Mouse (Mus musculus) testis, postnatal 10 days (tissue): ENCODE measurements around the gene Parm1.

ENCODE experiments used
- DNase-seq: peaks from one replicate; pipeline ENCODE4 v3.0.0; 2021; ENCODE audit warnings: low spot score

Gene Parm1

DNA sequence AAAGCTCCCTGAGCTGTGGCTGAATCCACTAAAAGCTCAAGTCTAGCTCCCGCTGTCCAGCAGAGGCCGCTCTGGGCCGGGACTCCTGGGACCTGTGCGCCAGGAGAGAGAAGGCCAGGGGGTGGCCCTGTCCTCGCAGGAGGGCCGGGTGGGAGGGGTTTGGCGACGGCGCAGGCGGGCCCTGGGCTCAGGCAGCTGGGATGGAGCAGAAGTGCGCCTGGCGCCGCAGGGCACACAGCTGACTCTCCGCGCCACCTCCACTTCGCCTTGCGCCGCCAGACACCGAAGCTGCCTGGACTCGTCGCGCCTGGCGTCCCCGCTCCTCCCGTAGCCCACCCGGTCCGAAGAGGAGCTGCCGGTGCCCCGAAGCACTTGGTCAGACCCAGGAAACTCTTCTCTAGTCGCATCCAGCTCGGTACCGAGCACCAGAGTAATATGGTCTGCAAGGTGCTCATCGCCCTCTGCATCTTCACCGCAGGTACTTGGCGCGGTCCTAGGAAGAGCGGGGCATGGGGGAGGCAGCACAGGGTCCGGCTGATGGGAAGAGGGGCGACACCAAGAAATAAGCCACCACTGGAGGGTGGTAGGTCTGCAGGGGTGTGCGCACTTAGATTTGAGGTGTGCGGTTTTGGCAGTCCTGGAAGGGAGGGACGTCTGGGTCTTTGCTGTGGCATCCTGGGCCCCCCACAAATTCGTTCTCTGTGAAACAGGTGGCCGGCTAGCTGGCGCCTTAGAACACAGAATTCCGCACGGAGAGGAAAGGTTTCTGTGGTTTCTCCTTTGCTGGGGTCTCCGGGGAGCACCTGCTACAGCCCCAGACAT is at the start of gene Parm1:
Parm1 (plus strand) TSS at position 136 of the 822 bp plus-strand sequence.
- peak; percentile 92 for DNase-seq

DNA sequence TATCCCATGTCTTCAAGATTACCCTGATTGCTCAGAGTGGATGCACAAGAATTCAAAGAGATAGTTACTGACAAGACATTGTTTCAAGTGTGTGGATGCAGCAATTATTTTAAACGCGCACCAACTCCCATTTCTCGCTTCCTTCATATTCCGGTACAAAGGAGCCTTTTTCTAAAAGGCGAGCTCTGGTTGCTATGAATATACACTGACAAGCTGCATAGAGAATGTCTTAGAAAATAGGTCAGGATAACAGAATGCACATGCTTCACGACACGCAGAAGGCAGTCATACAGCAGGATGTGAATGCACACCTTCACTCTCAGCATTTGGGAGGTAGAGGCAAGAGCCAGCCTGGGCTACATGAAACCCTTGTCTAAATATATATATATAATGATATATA is 42.2 kb upstream of the Parm1 start:
- DNase-seq, result no peak

DNA sequence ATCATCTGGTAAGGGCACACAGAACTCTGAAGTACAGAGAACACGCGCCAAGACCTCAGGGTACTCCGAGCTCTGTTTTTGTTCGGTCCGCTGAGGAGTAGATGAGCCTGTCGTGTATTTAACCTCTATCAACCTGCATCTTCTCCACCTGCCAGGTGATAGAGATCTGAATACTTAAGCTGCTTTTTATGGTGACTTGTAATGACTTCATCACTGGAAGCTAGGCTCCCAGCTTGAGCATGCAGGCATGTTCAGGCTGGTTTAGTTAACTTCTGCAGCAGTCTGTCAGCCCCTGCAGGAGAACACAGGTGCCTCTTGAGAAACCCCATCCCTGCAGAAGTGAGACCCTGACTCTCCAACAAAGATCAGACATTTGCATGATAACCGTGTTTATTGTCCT is 40.6 kb upstream of the Parm1 start:
- DNase-seq, result no peak

DNA sequence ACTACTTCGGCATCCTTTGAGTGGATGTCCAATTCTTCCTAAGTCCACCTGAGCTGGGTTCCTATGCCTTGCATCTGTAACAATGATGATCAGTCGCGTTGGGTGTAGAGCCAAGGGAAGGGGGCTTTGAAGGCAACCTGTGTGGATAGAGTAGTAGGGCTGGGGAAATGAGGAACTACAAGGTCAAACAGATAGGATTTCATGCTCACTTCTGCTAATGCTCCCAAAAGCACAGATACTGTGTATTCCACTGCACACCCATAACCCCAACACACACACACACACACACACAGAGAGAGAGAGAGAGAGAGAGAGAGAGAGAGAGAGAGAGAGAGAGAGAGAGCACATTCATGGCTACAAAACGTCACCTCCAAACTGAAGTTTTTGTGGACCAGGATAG is 38.7 kb upstream of the Parm1 start:
- no peak for DNase-seq

DNA sequence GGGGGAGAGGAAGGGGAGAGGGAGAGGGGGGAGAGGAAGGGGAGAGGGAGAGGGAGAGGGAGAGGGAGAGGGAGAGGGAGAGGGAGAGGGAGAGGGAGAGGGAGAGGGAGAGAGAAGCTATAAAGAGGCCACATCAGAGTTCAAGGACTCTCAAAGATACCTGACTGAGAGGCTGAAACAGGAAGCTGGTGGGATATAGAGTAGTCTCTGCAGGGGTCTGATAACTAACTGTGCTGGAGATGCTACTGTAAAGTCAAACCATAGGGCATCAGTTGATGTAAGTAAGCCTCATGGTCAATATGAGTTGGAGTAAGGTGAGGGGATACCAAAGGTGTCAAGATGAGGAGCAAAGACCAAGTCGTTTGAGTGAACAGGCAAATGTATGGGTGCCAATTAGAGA is 37.3 kb upstream of the Parm1 start:
- no peak for DNase-seq

DNA sequence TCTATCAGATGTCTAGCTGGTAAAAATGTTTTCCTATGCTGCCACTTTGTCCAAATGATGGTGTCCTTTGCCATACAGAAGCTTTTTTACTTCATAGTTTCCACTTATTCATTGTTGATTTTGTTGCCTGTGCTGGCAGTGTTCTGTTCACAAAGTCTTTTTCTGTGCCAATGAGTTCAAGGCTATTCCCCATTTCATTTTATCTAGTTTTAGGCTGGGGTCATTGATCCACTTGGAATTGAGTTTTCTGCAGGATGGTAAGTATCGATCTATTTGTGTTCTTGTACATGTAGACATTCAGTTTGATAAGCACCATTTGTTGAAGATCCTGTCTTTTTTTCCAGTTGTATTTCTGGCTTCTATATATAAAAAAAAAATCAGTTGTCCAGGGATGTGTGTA is 33.1 kb upstream of the Parm1 start:
- DNase-seq, result no peak

DNA sequence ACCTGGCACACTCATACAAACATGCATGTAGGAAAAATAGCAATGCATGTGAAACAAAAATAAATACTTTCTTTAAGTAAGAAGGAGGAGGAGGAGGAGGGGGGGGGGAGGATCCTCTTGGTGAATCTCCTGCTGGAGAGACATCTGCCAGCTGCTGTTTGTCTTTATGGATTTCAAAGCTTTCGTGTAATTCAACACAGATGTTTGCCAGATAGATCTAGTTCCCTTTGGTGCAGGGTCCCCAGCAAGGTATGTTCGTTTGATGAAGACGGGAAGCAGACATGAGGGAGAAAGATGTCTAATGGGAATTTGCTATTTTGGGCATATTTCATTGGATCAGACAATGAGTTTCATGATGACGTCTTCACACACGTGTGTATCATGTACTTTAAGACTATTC is 23.0 kb upstream of the Parm1 start:
- DNase-seq, result no peak

DNA sequence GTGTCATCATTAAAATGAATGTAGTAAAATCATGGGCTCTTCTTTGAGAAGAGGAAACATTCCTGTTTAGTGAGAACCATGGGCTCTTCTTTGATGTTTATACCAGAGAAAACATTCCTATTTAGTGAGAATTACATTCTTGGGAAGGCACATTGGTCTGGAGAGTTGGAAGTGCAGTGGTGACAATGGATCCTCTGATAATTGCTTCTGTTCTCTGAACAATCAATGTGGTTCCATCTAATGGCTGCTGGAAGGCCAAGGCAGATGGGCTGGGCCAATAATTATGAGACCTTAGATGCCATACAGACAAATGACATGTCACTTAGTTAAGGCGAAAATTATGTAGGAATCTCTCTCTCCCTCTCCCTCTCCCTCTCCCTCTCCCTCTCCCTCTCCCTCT is 16.1 kb upstream of the Parm1 start:
- no peak for DNase-seq

DNA sequence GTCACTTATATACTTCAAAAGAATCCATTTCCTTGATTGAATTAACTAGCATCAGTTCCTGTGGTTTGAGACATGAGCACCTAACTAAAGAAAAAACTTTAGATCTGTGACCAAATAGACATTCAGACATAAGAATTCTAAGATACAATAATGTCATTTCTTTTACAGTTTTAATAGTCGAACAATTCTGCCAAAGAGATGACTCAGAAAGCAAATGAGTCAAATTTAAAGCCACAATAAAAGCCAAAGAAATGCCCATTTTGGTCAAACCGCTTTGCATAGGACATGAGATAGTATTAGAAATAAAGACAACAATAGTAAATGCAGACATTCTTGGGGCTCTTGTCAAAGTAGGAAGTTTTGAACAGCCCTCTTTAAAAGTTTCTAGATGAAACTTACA is 15.0 kb upstream of the Parm1 start:
- no peak for DNase-seq

DNA sequence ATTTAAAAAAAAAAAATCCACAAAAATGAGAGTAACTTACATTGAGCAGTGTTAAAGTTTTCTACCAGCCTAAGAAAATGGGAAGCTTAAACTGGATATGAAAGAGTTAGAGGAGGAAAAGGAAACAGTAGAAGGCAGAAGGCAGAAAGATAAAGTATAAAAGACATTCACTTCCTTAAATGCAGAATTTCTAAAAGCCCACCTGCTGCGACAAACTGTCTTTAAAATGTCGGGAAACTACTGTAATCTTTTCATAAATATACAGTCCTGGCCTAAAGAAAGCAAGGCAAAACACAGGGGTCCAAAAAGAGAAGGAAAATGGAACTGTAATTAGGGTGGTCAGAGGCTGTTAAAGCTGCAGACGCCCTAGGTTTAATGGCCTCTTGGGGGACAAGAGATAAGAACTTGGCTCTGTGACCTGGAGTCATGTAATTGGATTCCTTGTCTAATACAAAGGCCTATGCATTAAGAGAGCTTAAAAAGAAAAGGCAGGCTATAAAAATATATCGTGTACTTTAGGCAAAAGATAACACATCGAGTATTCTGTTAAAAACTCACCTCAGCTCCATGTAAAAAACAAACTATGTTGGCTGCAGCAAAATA is 13.0 kb upstream of the Parm1 start:
- no peak for DNase-seq

DNA sequence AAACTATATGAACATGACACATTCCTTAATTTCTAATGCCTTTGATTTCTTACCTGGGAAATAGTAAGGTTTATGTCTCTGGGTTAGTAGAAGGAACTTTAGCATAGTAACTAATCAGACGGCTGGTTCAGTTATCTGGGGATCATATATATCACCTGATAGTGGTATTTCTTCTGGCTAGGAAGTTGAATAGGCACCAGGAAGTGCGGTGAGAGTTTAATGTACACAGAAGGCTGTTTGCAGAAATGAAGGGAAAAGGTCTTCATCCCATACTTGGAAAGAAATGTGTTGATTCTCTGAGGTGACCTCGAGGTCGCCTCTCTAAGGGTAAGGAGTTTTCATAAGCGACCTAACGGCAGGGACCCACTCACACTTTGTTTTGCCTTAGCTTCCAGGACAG is 338 bp upstream of the Parm1 start:
- no peak for DNase-seq

DNA sequence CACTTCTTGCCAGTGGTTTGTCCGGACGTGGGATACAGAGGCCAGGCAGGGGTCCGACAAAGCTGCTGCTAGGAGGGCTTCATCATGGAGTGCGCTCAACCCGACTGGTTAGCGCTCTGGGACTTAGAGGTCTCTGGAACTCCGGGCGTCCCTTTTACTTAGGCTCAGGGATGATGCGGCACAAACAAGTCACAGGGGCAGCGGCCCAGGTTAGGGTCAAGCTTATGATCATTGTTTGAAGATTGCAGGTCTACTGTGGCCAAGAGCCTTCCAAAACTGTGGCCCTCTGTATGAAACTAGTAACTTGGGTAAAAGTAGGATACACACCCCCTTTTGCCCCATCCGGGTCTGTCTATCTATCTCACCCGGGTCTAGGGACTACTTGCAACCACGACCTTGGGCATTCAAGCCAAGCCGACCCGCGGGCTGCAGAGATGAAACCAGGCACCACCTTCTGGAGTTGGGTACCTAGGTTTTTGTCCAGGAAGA is 931 bp downstream of the Parm1 start:
- DNase-seq, result peak; percentile 40

DNA sequence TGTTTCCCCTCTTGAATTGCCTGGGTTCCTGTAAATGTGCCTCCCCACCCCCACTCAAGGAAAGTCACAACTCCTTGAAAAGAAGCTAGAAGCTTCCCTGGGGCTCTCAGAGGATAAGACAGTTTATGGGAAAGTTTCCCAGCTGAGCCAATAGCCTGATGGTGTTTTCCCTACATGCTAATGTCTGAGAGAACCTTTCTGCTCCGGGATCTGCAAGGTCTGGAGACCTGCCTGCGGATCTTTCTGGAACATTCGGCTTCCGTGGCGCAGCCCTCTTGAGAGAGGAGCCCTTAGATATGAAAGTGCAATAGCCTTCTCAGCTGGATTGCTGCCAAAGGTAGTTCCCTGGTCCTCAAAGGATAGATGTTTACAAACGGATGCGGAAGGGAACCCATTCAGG is 1.5 kb downstream of the Parm1 start:
- peak; percentile 52 for DNase-seq

DNA sequence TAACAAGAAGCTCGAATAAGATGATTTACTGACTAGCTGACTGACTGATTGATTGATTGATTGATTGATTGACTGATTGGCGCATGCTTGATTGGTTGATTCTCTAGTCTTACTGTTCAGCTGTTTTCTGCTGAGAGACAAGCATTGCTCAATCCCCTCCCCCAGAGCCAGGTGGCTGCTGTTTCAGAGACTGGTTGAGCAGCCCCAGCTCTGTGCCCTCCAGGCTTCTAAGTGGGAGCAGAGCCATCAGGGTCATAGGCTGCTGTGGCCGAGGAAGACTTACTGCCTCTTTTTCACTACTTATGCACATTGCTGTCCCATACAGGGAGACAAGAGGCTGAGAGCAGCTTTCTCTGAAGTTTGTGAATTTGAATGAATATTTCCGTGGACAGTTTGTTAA is 2.1 kb downstream of the Parm1 start:
- DNase-seq, result no peak

DNA sequence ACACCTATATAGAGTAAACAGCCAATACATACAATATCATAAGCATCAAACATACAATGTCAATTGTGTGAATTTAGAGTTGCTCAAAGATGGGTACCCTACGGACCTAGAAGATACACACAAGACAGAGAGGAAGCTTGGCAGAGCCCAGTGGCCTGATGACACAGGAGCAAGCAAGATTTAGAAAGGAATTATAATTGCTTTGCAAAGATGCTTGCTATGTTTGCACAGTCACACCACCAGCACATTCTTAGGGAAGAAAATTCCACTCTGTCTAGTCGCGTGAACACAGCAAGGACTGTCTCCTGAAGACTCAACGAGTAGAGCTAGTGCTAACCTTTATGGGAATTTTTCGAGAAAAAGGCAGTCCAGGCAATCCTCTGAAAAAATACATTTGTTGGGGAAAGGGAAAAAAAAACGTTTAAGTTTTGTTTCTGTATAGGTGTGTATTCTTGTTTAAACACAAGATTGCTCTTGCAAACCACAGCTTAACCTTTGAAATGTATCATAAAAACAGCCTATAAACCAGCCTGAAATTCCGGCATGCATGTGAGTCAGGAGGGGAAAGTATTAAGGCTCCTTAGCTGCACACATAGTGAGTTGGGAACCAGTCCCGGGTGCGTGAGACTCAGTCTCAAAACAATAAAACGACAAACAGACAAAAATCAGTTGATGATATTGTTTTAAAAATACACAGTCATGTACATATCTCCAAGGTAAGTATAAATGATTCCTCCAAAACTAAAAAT is 15.5 kb downstream of the Parm1 start:
- no peak for DNase-seq

DNA sequence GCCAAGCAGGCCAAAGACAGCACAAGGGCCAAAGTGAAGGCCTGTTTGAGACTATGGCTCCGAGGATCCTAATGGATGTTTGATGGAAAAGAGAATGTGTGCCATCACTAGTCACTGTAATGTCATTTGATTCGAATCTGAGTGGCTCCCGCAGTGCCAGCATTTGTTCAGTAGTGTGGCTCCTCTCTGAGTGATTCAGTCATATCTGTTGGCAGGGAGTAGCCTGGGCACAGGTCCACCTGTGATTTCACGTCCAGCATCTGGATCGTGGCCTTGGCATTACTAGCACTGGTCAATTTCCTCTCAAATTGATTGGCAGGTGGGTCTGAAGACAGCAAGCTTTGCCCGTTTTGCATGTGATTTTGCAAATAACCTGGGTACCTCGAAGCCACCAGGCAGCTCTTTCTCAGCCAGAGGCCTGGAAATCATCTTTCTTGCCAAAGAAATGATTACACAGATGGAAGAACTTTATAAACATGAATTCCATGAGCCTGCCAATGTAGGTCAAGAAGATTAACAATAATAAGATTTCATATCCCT is 41.7 kb downstream of the Parm1 start:
- DNase-seq, result no peak

DNA sequence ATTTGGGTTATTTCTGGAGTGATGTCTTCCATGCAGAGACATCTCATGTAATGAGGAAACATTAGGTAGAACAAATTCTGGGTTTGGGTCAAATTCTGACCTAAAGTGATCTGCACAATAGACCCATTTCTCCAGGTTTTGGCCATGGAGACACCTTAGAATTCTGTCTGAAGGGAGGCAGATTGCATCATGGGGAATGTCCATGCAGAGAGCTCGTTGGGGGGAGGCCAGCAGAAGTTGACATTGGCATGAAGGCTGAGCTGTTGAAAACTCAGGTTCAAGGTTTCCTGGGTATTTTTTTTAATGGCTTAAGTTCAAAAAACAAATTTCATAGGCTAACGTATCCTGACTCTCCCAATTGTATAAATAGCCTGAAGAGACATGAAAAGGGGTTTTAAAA is 42.3 kb downstream of the Parm1 start:
- no peak for DNase-seq

DNA sequence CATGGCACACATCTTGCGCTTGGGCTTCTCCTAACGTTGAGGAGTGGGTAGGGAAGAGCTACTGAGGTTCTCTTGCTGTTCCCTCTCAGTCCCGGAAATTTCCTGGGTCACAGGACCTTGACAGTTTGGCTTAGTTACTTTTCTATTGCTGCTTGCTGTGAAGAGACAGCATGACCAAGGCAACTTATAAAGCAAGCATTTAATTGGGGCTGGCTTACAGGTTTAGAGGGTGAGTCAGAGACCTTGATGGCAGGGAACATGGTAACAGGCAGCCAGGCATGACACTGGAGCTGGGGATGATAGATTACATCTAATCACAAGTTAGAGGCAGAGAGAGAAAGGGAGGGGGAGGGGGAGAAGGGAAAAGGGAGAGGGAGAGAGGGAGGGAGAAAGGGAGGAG is 44.0 kb downstream of the Parm1 start:
- DNase-seq, result no peak

DNA sequence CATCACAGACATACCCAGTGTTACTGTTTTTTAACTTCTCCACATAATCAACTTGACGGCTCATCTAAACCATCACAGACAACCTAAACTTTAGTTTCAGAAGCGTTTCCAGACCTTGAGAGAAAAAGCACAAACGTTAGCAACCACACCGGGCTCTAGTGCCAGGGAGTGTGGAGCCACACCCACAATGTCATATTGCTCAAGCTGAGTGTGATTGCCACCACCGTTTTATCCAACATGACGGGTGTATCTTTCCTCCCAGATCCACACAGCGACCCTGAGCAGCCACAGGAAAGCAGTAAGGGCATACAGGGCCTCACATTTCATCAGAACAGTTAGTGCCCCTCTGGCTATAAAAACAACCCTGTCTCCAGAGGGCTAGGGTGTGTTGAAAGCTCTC is 45.1 kb downstream of the Parm1 start:
- DNase-seq, result no peak

DNA sequence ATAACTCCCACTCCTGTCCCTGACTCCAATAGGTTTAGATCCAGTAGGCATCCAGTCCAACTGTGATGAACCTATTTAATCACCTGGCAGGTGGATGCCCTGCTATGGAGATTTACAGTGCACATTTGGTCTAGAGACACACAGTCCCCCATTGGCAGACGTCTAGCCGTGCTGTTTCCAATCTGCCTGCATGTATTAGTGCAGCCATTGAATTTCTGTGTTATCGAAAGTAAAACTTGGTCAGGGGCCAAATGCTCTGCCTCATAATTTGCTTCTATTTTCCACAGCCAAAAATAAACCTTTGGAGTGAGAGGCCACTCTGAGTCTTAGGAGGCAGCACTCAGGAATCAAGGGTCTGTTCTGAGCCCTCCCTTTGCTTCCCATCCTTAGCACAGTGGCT is 46.6 kb downstream of the Parm1 start:
- no peak for DNase-seq

DNA sequence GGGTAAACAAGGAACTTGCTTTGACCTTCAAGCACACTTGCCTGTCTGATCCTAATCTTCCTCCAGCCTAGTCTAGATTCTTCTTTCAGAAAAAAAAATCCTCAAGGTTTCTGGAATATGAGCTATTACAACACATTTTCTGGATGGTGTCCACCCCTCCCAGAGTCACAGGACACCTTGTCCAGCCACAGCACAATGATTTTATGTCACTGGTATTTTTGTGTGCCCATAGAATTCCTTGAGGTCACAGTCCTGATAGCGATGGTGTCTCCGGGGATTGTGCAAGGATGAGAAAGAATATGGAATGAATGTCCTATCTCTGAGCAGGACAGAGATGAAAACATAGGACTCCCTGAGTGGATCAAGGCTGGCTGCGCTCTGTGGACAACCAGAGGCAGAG is 48.0 kb downstream of the Parm1 start:
- DNase-seq, result no peak

DNA sequence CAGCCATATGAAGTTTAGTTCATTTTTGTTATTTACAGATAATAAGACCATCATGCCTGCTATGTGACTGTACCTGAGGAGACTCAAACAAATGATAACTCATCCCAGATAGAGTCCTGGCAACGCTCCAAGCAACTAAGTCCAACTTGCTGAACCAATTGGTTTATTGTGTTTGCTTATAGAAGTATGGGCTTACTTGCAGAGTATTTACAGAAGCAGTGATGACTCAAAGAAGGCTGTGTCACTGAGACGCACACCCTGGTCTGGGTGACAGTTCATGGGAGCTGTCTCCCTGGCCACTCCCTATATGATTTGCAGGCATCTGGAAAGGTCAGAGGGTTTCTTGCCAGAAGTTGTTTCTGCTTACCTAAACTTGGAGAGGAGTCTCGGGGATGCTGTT is 49.2 kb downstream of the Parm1 start:
- no peak for DNase-seq

DNA sequence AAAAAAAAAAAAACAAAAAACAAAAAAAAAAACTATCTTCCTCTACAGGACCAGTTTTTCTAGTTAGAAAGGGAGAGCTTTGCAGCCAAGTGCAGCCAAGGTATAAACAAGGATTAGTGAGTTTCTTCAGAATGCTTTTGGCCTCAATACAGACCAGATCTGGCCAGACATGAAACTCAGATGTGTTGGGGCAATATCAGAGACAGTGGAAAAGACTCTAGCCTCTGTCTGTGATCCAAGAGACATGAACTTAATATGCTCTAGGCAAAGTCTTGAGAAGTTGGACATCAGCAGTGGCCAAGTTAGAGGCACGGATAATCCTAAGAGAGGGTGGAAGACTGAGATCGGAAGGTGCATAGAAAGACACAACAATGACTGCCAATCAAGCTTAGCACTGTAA is 56.8 kb downstream of the Parm1 start:
- DNase-seq, result no peak
